Mouse (Mus musculus) left cerebral cortex, adult 2 months (tissue): ENCODE measurements at regions not wholly inside any gene's neighbourhood (a gene's known extent, or its start where the extent isn't known, plus 50 kb on each side); places are given as distances from the start of the nearest gene placed in this dataset.

Experiments used
- DNase-seq, 2 experiments: peaks; one replicate each; pipeline ENCODE4 v3.0.0; 2021 to 2022; ENCODE audit warnings: low spot score in 2 of 2, mixed read lengths in 1 of 2; ENCODE audit errors: extremely low spot score in 1 of 2
- H3K27ac ChIP-seq: fragments of 200-600 bp; 2 replicates; pipeline ENCODE4 v1.8.1; 2022
- H3K4me3 ChIP-seq: fragments of 200-600 bp; 2 replicates; pipeline ENCODE4 v1.8.1; 2022
- CTCF ChIP-seq: fragments of 200-600 bp; IDR thresholded peaks from 2 replicates; pipeline ENCODE4 v1.8.1; 2022; ENCODE audit warnings: antibody characterized with exemption, mild to moderate bottlenecking, moderate library complexity
- intact Hi-C: fragments of 180-260 bp; cut with DNase I; formaldehyde crosslinking; loops from one replicate; pipeline ENCODE4 v1.15.1; 2025

DNA sequence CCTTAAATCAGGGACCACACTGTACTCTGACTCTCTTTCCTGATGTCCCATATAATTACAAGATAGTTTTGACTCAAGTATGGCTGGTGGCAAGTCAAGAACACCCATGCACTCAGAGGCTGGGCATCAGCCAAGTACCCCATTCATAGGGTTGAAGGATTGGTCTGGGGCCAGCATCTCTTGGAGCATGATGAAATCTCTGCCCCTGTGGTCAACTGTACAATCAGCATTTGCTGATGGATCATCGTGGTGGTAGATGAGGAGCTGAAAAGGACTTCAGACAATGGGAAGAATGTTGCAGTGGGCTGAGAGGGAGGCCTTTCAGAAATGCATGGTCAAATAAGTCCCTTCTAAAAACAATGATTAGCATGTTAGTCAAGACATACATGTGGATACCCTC lies 128.6 kb upstream of the Ncam1 start:
- TF ChIP-seq CTCF, result no peak
- no peak for DNase-seq
- H3K4me3 ChIP-seq, result no peak overlapping the region
- intact Hi-C loops, result no loop called here
- no peak overlapping the region for H3K27ac ChIP-seq

DNA sequence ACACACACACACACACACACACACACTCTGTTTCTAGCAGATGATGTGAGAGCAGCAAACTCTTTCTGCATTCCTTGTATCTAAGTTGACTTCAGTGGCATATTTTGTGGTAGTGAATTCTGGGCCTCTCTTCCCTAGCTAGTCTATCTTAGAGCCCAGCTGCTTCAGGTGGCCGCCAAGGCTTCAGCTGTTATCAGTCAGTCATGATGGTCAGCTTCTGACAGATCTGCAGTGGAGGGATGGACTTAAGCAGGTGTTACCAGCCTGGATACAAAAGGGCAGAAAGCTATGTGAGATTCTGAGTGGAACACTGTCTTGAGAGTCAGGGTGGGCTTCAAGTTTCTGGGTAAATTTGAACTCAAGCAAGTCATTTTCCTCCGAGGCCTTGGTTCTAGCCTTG lies 127.1 kb upstream of the Ncam1 start:
- Histone ChIP-seq H3K27ac (no peak overlapping the region), H3K4me3 (no peak overlapping the region)
- intact Hi-C loops, result no loop called here
- TF ChIP-seq CTCF, result no peak
- DNase-seq, result no peak

DNA sequence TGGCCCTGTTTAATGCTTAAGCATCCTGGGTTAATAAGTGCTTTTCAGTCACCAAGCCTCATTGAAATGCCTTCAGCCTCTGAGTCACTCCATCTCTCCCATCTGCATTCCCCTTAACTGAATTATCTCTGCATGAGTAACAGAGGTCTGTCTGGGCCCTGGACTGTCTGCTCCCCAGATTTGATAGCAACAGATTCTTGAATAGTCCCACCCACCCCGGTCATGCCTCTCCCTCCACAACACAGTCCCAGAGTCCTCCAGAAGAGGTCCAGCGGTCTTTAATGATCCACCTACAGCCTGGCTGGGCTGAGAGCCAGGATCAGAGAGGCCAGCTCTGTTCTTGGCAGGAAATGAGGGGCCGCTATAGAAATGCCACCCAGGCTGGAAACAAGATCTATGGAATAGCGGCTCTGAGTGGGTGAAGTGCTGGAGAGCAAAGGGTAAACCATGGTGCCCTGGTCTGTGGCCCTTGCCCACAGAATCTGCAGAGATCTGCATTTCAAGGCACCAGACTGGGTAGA lies 125.3 kb upstream of the Ncam1 start:
- intact Hi-C loops, result no loop called here
- DNase-seq, result no peak
- H3K27ac ChIP-seq, result no peak overlapping the region

GRCm38 (mm10) chr9:49922770-49923169 lies 124.0 kb upstream of the Ncam1 start:
- no peak for DNase-seq
- Histone ChIP-seq H3K27ac (no peak overlapping the region), H3K4me3 (no peak overlapping the region)
- no peak for TF ChIP-seq CTCF
- intact Hi-C loops, result no loop called here

More for the DNA sequence above, 125.3 kb upstream of the Ncam1 start:
- no peak overlapping the region for H3K4me3 ChIP-seq
- no peak for TF ChIP-seq CTCF

- H3K4me3 ChIP-seq, result no peak overlapping the region
- intact Hi-C loops, result no loop called here
- TF ChIP-seq CTCF, result no peak
- no peak for DNase-seq
- no peak overlapping the region for H3K27ac ChIP-seq
Observed at GRCm38 (mm10) chr9:49922162-49922561, 123.4 kb upstream of the Ncam1 start.

DNA sequence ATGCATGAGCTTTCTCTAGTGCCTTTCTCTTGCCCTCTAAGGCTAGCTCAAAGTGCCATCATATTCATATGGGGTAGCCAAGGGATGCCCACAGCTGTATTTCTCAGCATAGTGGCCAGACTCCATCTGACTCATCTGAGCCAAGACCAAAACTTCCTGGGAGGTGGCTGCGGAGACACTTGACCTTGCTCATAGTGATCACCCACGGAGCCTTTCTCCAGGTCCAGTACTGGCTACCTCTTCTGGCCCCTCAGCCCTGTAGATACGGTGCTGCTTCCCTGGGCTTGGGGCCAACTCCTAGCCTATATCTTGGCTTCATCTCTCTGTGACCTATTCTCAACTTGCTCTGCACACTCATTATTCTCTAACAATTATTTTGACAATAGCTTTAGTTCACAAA lies 122.6 kb upstream of the Ncam1 start:
- no peak overlapping the region for H3K4me3 ChIP-seq
- intact Hi-C loops, result no loop called here
- no peak for DNase-seq
- no peak overlapping the region for H3K27ac ChIP-seq
- no peak for TF ChIP-seq CTCF

DNA sequence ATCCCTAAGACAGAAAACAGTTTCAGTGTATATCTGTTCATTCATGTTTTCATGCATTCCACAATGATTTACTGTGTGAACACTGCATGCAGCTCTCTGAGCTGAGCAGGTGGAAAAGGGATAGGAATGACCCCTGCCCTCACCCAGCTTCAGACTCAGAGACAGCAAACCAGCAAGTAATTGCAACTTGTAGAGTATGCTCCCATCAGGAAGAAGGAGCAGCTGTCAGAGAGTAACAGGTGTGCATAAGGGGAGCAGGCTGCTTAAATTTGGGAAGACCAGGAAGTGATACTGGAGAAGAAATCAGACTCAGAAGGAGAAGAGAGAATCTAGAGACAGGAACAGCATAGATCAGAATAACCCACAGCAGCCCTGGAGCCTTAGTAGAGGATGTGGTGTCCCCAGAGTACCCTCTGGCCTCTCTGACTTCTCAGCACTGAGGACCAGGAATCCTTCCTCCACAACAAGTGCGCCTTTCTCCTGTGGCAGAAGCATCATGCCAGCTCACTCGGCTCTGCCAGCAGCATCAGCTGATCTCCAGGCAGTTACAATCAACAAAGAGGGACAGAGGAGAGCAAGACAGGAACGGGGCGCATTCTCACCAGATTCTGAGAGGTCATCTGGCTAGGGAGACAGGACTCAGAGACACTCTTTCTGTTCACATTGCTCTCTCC lies 116.5 kb upstream of the Ncam1 start:
- H3K27ac ChIP-seq, result peak overlapping the region; percentile 55
- peak in 1 of 2 experiments; percentile 32 for DNase-seq
- intact Hi-C loops, result no loop called here
- no peak for TF ChIP-seq CTCF
- H3K4me3 ChIP-seq, result no peak overlapping the region

GRCm38 (mm10) chr9:49913677-49914076 lies 115.0 kb upstream of the Ncam1 start:
- TF ChIP-seq CTCF, result no peak
- DNase-seq, result no peak
- intact Hi-C loops, result no loop called here
- Histone ChIP-seq H3K27ac (no peak overlapping the region), H3K4me3 (no peak overlapping the region)

DNA sequence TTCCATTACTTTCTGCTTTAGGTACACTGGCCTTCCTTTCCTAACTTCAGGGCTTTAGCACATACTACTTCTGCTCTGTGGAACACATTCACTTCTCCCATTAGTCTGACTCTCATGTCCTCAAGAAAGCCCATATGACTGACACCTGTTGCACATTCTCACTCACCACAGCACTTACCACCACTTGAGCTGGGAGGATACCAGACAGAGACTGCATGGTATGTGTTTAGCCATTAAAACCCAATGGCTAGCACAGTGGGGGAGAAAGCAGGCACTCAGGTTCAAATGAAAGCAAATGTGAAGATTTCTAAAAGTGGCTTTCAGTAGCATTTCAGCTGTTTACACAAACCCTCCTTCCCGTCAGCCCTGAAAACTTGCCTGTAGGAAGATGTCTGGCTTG lies 113.6 kb upstream of the Ncam1 start:
- H3K27ac ChIP-seq, result no peak overlapping the region
- H3K4me3 ChIP-seq, result no peak overlapping the region
- intact Hi-C loops, result no loop called here
- no peak for TF ChIP-seq CTCF
- DNase-seq, result no peak

- DNase-seq, result no peak
- Histone ChIP-seq H3K27ac (no peak overlapping the region), H3K4me3 (no peak overlapping the region)
- intact Hi-C loops, result no loop called here
- no peak for TF ChIP-seq CTCF
Observed at GRCm38 (mm10) chr9:49906306-49906705, 107.6 kb upstream of the Ncam1 start.

- intact Hi-C loops, result no loop called here
- DNase-seq, result no peak
- TF ChIP-seq CTCF, result no peak
- no peak overlapping the region for H3K4me3 ChIP-seq
- no peak overlapping the region for H3K27ac ChIP-seq
Observed at GRCm38 (mm10) chr9:49905703-49906102, 107.0 kb upstream of the Ncam1 start.

GRCm38 (mm10) chr9:49898947-49899346 lies 100.2 kb upstream of the Ncam1 start:
- no peak for TF ChIP-seq CTCF
- DNase-seq, result no peak
- intact Hi-C loops, result no loop called here

More at GRCm38 (mm10) chr9:49898947-49899346, 100.2 kb upstream of the Ncam1 start:
- no peak overlapping the region for H3K27ac ChIP-seq
- H3K4me3 ChIP-seq, result no peak overlapping the region
